Mouse (Mus musculus) testis, adult 2 months (tissue): ENCODE measurements around the gene Ggt5. TPM values are rescaled to one million over a fixed set of nuclear protein-coding genes. Genes with fewer than 3 reads are reported as not detected.

Experiments
- H3K27ac ChIP-seq: fragments of 200-500 bp; 2 replicates; pipeline ENCODE4 v1.5.1; 2012; ENCODE audit warnings: low read depth, low read length; ENCODE audit not compliant: control insufficient read depth, insufficient read depth
- H3K27me3 ChIP-seq: fragments of 200-500 bp; 2 replicates; pipeline ENCODE4 v1.6.1; 2012; ENCODE audit warnings: mild to moderate bottlenecking, low read length, moderate library complexity; ENCODE audit not compliant: control insufficient read depth, insufficient read depth
- H3K36me3 ChIP-seq: fragments of 200-500 bp; 2 replicates; pipeline ENCODE4 v1.6.1; 2012; ENCODE audit warnings: mild to moderate bottlenecking, low read length; ENCODE audit not compliant: control insufficient read depth, insufficient read depth
- H3K4me1 ChIP-seq: fragments of 200-500 bp; 2 replicates; pipeline ENCODE4 v1.6.1; 2012; ENCODE audit warnings: low read length; ENCODE audit not compliant: control insufficient read depth, insufficient read depth
- H3K4me3 ChIP-seq: fragments of 200-500 bp; 2 replicates; pipeline ENCODE4 v1.5.1; 2012; ENCODE audit warnings: low read depth, mild to moderate bottlenecking, low read length, moderate library complexity, mixed read lengths; ENCODE audit not compliant: control insufficient read depth
- CTCF ChIP-seq: fragments of 200-500 bp; IDR thresholded peaks from 2 replicates; pipeline ENCODE4 v1.5.1; 2012; ENCODE audit warnings: low read depth, mild to moderate bottlenecking, inconsistent platforms, low read length, moderate library complexity; ENCODE audit not compliant: control insufficient read depth, insufficient read depth, insufficient replicate concordance
- POLR2A ChIP-seq: fragments of 200-500 bp; IDR thresholded peaks from 2 replicates; pipeline ENCODE4 v1.6.1; 2012; ENCODE audit warnings: low read depth, mild to moderate bottlenecking, inconsistent platforms, low read length, moderate library complexity; ENCODE audit not compliant: control insufficient read depth
- polyA plus RNA-seq: library from polyadenylated mRNA; depleted of rRNA; stranded (reverse); fragments of >200 nt; gene quantifications from 2 replicates; pipeline ENCODE4 v1.2.3, GENCODE M21; 2012

The Ggt5 gene
- polyA plus RNA-seq, 1 experiment = 5.4 TPM

GRCm38 (mm10) chr10:75555557-75555956 is 33.6 kb upstream of the Ggt5 start:
- no peaks in the 10 kb centered on the region for H3K27me3 ChIP-seq
- peaks cover 13% of the 10 kb centered on the region for H3K4me1 ChIP-seq
- no peak overlapping the region for H3K4me3 ChIP-seq
- TF ChIP-seq POLR2A (no peak), CTCF (no peak)
- H3K27ac ChIP-seq = peak overlapping the region; percentile 19; the same call in 1 of the 2 replicates
- no peaks in the 10 kb centered on the region for H3K36me3 ChIP-seq

- TF ChIP-seq POLR2A (no peak; the same call in 1 of the 2 replicates), CTCF (no peak)
- H3K36me3 ChIP-seq = no peaks in the 10 kb centered on the region
- H3K4me1 ChIP-seq = peaks cover 11% of the 10 kb centered on the region
- no peaks in the 10 kb centered on the region for H3K27me3 ChIP-seq
- H3K27ac ChIP-seq = peak overlapping the region; percentile 19; the same call in 1 of the 2 replicates
- no peak overlapping the region for H3K4me3 ChIP-seq
These were observed 33.1 kb upstream of the Ggt5 start for GRCm38 (mm10) chr10:75556026-75556425.

GRCm38 (mm10) chr10:75558515-75558914 is 30.6 kb upstream of the Ggt5 start:
- Histone ChIP-seq H3K4me1 (peaks cover 6% of the 10 kb centered on the region), H3K27me3 (no peaks in the 10 kb centered on the region), H3K27ac (no peak overlapping the region), H3K36me3 (no peaks in the 10 kb centered on the region), H3K4me3 (no peak overlapping the region)
- TF ChIP-seq POLR2A (no peak), CTCF (no peak)

GRCm38 (mm10) chr10:75559041-75559675 is 30.0 kb upstream of the Ggt5 start:
- H3K27me3 ChIP-seq = no peaks in the 10 kb centered on the region
- no peaks in the 10 kb centered on the region for H3K36me3 ChIP-seq
- H3K4me3 ChIP-seq = peak overlapping the region; percentile 11; the same call in 1 of the 2 replicates
- no peak overlapping the region for H3K27ac ChIP-seq
- no peak for TF ChIP-seq POLR2A
- TF ChIP-seq CTCF = no peak
- H3K4me1 ChIP-seq = peaks cover 6% of the 10 kb centered on the region

GRCm38 (mm10) chr10:75559676-75560548 is 29.2 kb upstream of the Ggt5 start, which contains the start of gene Lrrc75b:
Gene Lrrc75b, minus strand, starts transcription at chr10:75560330.
- no peak for TF ChIP-seq CTCF
- TF ChIP-seq POLR2A = no peak
- H3K4me1 ChIP-seq = peaks cover 6% of the 10 kb centered on the region
- H3K4me3 ChIP-seq = peak within 1 kb of the TSS; percentile 11
- H3K27ac ChIP-seq = no peak within 1 kb of the TSS
- H3K27me3 ChIP-seq = no peaks in the 10 kb centered on the region
- H3K36me3 ChIP-seq = no peaks in the 10 kb centered on the region

- H3K4me1 ChIP-seq = peaks cover 6% of the 10 kb centered on the region
- H3K4me3 ChIP-seq = no peak overlapping the region
- no peaks in the 10 kb centered on the region for H3K27me3 ChIP-seq
- TF ChIP-seq POLR2A (no peak), CTCF (no peak)
- H3K36me3 ChIP-seq = no peaks in the 10 kb centered on the region
- H3K27ac ChIP-seq = no peak overlapping the region
These were observed 28.6 kb upstream of the Ggt5 start for GRCm38 (mm10) chr10:75560549-75560899.

- Histone ChIP-seq H3K27ac (no peak within 1 kb of the TSS), H3K4me3 (no peak within 1 kb of the TSS), H3K4me1 (peaks cover 6% of the 10 kb centered on the region), H3K36me3 (no peaks in the 10 kb centered on the region), H3K27me3 (no peaks in the 10 kb centered on the region)
- TF ChIP-seq CTCF (no peak), POLR2A (no peak)
These were observed 28.0 kb upstream of the Ggt5 start, which contains the start of gene Ggt1 for GRCm38 (mm10) chr10:75561071-75561654. Gene Ggt1, plus strand, starts transcription at chr10:75561604.
